Mouse (Mus musculus) kidney, postnatal 25 days (tissue): ENCODE results near the gene Itpr3.

Experiments
- DNase-seq, 2 experiments: peaks; one replicate each; pipeline ENCODE4 v3.0.0; 2021; ENCODE audit warnings: mixed read lengths in 2 of 2

Itpr3 gene

DNA sequence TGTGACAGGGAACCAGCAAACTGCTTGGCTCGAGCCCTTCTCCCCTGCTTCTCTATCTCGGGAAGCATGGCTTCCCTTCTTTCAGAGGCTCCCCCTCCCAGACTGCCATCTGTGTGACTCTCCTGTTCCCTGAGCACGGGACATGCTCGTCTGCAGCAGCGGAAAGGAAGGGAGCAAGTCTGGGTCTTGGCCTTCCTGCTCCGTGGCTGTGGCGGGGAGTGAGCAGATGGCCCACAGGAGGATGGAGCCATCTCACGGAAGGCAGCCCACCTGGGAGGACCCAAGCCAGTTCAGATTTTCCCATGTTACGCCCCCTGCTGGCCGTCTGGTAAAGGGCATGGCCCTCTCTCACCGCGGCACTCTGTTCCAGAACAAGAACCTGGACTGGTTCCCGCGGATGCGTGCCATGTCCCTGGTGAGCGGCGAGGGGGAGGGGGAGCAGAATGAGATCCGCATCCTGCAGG is 63.5 kb downstream of the Itpr3 start:
- DNase-seq = peak; percentile 80 to 81

DNA sequence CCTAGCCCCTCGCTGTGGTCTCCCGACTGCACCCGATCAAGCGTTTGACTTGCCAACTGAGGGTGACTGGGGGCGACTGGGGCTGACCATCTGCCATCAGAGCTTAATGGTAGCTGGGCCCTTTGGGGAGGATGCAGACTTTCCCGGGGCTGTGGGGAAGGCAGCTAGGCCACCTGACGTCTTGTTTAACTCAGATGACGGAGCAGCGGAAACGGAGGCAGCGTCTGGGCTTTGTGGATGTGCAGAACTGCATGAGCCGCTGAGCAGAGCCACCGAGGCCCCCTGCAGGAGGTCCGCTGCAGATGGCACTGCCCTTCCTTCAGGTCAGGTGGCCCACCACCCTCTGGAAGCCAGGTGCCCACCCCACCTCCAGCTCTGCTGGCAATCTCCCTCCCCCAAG is 64.2 kb downstream of the Itpr3 start:
- DNase-seq = no peak

DNA sequence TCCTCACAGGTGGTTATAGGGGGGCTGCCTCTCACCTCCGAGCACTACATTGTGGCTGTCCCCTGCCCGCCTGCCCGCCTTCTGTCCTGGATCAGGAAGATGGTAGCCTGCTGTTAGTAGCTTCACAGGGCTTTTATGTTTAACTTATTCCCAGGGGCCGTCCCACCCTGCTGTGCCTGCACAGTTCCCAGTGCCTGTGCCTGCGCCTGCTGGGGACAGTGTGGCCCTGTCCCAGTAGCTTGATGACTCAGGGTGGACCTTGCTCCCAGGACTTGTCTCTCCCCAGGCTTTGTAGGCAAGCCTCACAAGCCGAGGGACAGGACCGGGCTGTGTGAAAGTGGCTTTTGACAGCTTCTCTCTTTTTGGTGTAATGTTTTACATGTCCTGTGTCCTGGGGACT is 64.7 kb downstream of the Itpr3 start:
- DNase-seq = no peak

DNA sequence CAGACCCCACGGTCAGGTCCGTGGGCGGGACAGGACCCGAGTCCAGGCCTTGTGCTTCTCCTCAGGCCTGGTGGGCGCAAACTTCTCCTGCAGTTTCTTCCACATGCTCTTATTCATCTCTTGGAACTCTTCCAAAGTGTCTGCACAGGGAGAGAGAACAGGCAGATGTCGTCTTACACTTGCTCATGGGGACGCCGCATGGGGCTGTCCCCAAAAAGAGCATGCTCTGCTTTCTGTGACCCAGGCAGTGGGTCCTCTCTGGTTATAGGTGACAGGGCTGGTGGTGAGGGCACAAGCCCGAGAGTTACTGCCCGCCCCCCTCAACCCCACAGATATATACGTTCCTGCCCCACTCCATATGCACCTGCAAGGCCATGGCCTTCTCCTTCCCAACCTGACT is 65.6 kb downstream of the Itpr3 start:
- no peak for DNase-seq

DNA sequence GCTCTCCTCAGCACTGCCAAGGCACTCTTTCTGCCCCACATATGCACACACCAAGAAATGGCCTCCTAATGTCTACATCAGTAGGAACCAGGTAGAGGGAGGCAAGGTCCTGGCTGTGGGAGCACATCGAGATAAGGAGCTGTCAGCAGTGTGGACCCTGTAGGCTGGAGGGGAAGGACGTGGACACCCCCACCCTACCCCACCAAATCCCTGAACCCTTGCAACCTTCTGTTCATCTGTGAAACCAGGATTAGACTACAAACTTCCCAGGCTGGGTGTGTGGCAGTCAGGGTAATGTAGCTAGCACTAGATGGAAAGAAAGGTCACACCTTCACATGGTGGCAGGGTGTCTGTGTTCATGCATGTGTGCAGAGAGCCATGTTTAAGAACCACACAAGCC is 66.0 kb downstream of the Itpr3 start:
- DNase-seq = no peak

DNA sequence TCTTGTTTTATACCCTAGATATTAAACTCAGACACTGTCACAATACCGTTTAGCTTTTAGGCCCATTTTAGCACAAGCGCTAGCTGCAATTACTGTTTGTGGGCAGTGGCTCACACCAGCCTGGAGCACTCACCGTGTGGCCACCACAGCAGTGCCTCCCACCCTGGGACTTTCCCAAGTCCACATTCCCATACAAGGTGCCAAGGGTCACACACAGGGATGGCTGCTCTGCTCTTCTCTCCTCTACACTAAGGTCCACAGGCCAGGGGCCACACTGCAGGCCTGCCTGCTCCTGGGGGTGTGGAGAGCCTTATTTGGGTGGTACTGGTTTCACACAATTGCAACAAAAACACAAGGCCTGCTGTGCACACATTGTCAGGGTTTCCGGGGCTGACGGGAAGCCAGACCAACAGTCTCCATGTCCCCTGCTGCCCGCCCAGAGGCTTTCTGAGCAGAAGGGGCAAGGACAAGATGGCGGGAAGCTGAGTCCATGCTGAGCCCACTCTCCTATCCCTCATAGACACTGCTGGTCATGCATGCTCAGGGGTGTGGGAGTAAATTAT is 66.8 kb downstream of the Itpr3 start:
- DNase-seq = peak in 1 of 2 experiments; percentile 56

DNA sequence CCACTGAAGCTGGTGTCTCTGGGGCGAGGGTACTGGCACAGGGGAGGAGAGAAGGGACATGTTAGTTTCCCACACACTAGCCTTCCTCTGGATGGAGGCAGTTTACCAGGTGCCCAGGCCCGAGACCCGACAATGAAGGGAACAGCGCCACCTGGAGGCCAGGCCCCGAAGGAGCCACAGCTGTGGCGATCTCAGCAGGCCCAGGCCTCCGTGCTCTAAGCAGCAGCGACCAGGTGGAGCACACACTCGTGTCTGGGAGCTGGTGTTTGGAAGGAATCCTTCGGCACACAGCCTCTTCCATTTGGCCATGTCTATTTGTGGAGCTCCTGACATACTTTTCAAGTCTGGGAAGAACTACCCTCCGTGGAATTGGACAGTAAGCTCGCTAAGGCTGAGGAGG is 68.1 kb downstream of the Itpr3 start:
- peak; percentile 77 to 82 for DNase-seq

DNA sequence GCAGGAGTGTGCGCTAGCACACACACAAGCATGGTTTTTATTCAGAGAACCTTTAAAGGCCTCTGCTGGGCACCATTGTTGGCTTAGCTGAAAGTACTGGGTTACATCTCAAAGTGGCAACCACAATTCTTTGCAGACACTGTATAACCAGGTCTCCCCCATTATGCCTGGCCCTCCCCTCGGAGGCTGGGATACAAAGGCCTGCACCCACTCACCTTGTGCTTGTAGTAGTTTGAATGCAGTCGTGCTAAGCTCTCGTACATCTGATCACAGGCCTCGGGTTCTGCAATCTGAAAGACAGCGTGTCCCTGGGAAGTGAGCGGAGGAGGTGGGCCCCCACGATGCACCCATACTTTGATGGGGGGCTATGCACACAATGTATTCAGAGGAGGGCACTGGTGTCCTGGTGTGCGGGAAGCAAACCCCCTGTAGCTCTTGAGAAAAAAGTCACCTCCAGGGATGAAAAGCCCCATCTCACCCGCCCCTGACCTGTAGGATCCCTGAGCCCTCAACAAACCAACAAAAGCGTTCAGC is 68.6 kb downstream of the Itpr3 start:
- no peak for DNase-seq

DNA sequence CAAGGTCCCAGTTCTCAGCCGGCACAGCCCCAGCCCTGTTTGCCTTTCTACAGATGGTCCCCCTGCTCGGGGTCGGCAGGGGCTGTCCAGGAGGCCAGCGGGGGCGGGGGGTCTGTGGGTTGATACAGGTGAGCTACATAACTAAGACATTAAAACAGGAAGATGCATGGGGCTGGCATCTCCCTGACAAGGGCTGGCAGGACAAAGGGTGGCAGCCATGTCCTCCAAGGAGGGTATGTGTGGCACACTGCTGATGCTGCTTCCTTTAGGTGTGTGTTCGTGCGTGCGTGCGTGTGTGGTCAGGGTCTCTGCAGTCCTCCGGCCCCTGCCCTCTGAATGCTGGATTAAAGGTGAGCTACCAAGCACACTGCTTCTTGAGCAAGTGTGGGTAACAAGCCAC is 69.9 kb downstream of the Itpr3 start:
- DNase-seq = no peak

DNA sequence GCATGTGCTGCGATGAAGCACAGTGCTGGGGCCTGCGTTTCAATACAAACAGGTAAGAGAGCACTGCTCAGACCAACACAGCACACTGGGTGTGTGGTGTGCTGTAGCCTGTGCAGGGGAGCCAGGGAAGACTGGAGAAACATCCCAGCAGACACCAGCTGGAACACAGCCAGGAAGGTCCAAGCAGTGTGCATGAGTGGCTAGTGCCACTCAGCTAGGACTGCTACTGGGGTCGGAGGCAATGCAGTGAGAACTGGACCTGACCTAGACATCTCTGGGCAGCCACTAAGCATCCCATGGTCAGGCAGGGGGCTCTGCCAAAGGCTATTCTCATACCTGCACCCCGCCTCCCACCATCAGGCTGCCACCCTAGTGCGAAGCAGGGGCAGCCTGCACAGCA is 71.1 kb downstream of the Itpr3 start:
- no peak for DNase-seq

DNA sequence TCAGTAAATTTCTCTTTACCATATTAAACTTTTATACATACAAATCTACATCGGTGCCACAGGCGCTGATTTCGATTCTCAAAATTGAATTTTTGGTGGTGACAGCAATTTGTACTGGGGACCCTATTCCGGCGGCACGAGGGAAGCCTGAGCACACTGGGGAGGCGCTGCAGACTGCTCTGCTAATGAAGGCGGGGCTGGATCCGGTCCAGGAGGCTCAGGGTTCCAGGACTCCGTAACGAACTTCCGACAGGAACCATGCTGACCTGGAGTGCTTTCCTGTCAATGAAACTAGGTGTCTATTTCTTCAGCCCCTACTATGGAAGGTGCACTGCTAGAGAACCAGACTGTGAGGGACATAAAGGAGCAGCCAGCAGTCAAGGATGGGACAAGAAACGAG is 72.2 kb downstream of the Itpr3 start:
- DNase-seq = peak in 1 of 2 experiments; percentile 48

DNA sequence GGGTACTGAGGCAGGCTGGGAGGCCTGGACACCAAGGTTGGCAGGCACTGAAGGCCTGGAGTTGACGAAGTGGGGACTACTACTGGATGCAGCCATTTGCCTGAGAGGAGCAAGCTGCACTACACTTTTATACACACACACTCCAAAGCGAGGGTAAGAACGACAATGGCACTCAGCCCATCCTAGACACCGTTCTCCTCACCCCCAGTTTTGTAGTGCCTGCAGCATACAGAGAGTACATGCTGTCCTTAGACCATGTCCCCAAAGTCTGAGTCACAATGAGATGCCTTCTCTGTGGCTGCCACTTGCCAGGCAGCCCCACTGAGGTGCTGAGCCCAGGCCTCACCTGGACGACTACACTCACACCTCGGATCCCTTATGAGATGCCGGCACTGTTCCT is 72.7 kb downstream of the Itpr3 start:
- DNase-seq = no peak

DNA sequence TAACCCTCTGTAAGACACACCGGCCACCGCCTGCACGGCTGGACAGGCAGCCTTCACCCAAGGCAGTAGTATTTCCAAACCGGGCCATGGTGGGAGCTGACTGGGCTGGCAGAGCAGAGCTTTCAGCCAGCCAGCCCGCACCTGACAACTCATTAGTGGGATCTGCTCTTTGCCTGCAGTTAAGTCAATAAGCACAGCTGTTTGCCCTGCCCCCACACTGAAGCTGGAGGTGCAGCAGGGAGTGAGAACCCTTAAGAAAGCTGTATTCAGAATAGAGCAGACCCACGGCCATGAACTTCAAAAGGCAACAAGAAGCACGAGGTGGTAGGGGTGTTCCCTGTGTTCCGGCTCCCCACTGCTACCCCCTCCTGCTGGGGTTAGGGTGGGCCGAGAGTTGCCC is 73.1 kb downstream of the Itpr3 start:
- no peak for DNase-seq

DNA sequence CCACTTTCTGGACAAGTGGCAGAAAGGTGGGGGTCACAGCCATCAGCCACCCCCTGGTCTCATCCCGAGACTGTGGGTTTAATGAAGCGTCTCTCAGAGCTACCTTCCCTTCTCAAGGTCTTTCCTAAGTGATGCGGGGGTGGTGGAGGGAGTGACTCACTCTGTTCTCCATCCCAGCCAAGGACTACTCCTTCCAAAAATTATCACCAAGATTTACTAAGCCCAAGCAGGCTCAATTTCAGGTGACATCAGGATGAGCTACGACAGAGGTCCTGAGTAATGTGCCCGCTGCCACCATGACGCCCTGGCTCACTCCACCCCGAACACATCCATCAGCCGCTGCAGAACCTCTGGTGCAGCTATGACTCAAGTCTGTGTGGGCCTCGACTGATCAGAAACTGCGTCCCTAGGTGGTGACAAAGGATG is 74.1 kb downstream of the Itpr3 start:
- DNase-seq = no peak

DNA sequence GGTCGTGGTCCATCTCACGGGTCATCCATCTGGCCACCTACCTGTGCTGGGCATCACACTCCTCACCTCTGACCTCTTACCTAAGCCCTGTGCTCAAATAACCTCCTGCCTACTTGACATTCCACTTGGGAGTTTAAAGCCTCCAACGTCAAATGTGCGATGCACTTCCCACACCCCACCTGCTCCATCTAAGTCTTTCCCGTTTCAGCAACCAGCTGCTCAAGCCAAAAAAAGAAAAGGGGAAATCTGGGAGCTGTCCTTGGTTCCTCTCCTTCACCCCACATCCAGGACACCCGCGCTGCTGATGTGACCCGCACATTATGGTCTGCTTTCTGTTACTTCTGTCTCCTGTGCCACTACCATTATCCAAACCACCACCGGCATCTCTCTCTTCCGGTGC is 75.1 kb downstream of the Itpr3 start:
- DNase-seq = peak in 1 of 2 experiments; percentile 22

DNA sequence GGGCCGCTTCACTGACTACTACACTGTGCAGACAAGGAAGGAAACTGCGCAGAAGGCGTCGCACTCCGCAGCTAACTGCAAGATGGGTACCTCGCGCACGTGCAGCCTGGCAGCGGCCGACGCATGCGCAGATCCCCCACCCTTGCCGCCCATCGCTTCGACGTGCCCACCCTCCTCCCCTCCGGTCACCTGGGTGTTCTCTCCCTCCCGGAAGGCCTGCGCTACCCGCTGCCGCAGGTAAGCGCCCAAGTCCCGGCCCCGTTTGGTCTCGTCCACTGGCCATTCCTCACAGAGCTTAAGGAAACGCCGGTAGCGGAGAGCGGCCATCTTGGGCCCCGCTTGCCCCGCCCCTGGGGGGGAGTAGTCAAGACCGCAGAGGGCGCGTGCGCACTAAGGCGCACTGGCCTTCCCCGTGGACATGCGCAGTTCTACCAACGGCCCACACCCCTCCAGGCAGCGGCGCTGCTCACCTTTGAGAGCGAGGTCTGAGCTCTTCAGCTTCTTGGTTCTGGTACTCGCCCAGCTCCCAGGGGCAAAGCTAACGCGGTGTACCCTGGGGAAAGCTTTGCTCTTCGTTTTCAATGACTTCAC is 76.5 kb downstream of the Itpr3 start, which contains the start of gene Uqcc2:
TSS of gene Uqcc2 (minus strand) at position 366 of the 591 bp plus-strand sequence.
- peak; percentile 99 for DNase-seq

DNA sequence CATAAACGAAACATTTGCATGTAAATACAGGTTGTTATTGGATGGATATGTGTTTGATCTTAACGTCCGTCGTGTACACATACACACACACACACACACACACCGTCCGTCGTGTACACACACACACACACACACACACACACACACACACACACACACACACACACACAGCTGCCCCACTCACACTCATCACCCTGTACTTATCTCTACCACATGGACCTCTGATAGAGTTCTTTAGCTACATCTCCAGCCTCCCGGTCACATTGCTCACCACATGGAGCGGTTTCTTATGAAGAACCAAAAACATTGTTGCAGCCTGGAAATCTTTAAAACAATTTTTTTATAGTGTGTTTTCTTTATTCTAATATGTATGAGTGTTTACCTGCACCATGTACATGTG is 77.1 kb downstream of the Itpr3 start:
- DNase-seq = no peak

DNA sequence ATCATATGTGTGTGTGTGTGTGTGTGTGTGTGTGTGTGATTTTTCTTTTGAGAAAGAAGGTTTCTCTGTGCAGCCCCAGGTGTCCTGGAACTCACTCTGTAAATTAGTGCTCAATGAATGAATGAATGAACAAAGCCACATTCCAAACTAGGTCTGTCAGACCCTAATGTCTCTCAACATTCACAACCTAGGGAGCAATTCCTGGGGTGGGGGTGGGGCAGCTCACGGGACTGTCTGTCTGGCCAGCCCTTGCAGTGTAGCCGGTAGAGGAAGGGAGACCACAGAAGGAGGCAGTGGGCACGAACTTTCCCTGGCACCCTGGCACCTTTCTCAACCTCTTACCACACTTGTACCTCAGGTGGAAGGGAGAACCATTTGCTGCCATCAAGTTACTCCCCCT is 77.6 kb downstream of the Itpr3 start:
- no peak for DNase-seq

DNA sequence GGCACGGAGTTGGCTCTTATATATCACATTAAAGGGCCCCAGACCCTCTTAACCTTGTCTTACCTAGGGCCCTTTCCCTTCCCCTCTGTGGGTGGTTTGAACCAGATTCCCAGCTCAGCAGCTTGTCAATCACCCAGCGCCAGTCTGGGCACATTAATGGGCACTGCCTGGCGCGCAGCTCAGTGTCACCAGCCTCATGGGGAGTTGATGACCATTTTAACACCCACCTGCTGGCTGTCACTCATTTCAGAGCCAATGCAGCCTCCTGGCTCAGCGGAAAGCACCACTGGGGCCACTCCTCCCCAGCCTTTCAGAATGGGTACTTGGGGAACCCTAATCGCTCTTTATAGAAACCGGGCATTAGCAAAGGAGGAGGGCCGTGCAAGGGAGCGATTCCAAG is 81.3 kb downstream of the Itpr3 start:
- peak in 1 of 2 experiments; percentile 32 for DNase-seq

DNA sequence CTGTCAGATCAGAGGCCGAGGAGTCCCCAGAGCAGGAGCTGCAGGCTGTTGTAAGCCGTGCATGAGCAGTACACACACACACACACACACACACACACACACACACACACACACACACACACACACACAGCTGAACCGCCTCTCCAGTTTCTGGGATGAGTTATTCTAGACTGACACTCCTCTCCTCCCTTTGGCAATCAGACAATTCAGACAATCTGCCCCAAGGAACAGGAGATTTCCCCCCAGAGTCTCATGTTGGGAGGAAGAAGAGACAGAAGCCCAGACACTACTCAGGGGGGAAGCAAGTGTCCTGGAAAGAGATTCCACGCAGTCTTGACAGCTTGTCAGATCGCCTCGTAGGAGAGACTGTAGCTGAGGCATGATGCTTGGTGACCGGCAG is 82.2 kb downstream of the Itpr3 start:
- peak in 1 of 2 experiments; percentile 27 for DNase-seq

DNA sequence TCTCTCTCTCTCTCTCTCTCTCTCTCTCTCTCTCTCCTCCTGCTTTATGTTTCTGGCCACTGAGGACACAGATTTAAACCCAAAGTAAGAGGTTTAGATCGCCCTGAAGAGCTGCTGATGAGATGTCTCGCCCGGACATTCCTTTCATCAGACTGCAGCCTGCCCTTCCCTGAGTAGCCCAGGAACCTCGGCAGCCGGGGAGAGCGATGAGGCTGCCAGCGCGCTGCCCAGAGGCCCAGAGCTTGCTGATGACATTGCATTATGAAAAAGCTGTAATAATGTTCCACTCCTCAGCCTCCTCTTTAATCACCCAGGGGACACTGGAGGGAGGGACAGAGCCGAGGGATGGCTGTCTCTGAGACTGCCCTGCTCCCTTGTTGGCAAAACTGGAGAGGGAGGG is 83.2 kb downstream of the Itpr3 start:
- peak in 1 of 2 experiments; percentile 24 for DNase-seq

DNA sequence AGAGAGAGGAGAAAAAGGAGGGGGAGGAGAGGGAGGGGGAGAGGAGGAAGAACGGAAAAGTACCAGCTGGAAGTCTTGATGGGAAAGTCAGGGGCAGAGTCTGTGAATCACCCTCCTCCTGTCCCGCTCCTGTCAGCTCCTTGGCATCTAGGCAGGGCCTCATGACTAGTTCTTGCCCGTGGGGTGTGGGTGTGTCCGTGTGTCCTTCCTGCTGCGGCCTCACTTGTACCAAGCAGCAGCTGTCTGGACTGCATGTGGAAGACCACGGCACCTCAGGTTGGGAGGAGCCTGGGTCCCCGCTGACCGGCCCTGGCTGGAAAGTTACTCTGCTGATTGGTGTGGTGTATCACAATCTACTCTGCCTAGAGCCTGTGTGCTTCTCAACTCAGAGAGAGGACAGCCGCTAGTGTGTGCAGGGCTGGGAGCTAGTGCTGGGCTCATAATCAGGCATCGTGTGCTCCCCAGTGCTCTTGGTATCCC is 84.9 kb downstream of the Itpr3 start:
- peak; percentile 32 to 72 for DNase-seq

DNA sequence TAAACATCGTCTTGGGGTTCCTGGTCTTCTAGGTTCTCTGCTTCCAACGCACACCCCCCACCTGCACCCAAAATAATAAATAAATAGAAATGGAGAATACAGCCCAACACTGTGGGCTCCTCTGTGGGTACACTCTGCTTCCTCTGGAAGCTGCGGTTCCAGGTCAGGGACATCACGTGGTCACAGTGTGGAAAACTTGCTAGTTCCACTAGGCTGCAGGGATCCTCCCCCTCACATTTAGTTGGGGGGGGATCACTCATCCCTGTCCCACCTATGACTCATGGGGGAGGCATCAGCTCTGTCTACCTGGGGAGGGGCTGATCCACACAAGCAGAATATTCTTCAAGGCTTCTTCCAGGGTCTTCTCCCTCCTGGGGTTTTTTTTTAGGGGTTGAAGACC is 87.0 kb downstream of the Itpr3 start:
- no peak for DNase-seq

DNA sequence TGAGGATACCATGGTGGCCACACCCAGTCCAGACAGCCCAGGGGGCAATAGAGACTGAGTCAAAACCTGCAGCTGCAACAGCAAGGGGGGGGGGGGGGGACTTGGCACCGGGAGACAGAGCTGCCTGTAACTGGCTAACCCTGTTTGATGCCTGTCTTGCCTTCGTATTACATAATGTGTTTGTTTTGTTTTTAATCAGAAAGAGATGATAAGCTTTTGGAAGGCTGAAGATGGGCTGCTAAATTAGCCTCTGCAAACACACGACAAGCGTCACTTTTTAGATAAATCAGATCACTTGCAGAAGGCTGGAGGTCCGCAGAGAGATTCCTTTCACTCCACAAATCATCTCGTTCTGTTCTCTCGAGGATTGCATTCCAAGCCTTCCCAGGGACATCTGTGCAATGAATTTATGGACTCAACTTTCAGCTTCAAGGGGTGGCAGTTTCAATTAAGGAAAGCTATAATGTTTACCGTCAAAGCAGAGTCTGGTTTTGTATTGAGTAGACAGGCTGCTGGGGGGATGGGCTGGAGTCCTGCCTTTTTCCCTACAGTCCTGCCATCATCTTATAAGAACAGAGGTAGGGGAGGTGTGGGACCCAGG is 89.3 kb downstream of the Itpr3 start:
- DNase-seq = no peak
